Mouse (Mus musculus) forebrain, embryonic 13.5 days (tissue): ENCODE measurements around the gene Dlg1. TPM values are rescaled to one million over a fixed set of nuclear protein-coding genes. Genes with fewer than 3 reads are reported as not detected.

Experiments
- ATAC-seq: fragments of 200-750 bp; cut with Nextera tagmentation; 2 replicates; pipeline ENCODE4 v1.8.0; 2017
- H3K27ac ChIP-seq: fragments of 300-500 bp; sonication (generic); 2 replicates; pipeline ENCODE4 v1.5.1; 2015; ENCODE audit warnings: inconsistent platforms, mild to moderate bottlenecking, moderate library complexity
- H3K27me3 ChIP-seq: fragments of 300-500 bp; sonication (generic); 2 replicates; pipeline ENCODE4 v1.6.1; 2015; ENCODE audit warnings: mild to moderate bottlenecking, inconsistent platforms
- H3K36me3 ChIP-seq: fragments of 300-500 bp; sonication (generic); 2 replicates; pipeline ENCODE4 v1.6.1; 2015; ENCODE audit warnings: mild to moderate bottlenecking, inconsistent platforms; ENCODE audit not compliant: poor library complexity, severe bottlenecking
- H3K4me1 ChIP-seq: fragments of 300-500 bp; sonication (generic); 2 replicates; pipeline ENCODE4 v1.6.1; 2015; ENCODE audit warnings: inconsistent platforms
- H3K4me2 ChIP-seq: fragments of 300-500 bp; sonication (generic); 2 replicates; pipeline ENCODE4 v1.6.1; 2015; ENCODE audit warnings: inconsistent platforms, mild to moderate bottlenecking, moderate library complexity
- H3K4me3 ChIP-seq: fragments of 300-500 bp; sonication (generic); 2 replicates; pipeline ENCODE4 v1.5.1; 2015; ENCODE audit warnings: mild to moderate bottlenecking, inconsistent platforms
- H3K9ac ChIP-seq: fragments of 300-500 bp; sonication (generic); 2 replicates; pipeline ENCODE4 v1.6.1; 2015; ENCODE audit warnings: mild to moderate bottlenecking, inconsistent platforms
- H3K9me3 ChIP-seq: fragments of 300-500 bp; sonication (generic); replicated peaks from 2 replicates; pipeline ENCODE4 v1.6.1; 2016; ENCODE audit warnings: inconsistent platforms
- WGBS: fragments of 180-500 bp; shearing (Covaris S2); methylation state at CpG from one replicate; pipeline ENCODE4 v1.1.7; 2015; 5-methylcytosine and 5-hydroxymethylcytosine counted together
- polyA plus RNA-seq: library from polyadenylated mRNA; unstranded; fragments of >200 nt; fragmentation: Nextera tagmentation; extraction: Ambion mirVana; gene quantifications from 2 replicates; pipeline ENCODE4 v1.2.1, GENCODE M21; 2015

Gene Dlg1
- polyA plus RNA-seq, 1 experiment from 2014 or later = 17.9 TPM

DNA sequence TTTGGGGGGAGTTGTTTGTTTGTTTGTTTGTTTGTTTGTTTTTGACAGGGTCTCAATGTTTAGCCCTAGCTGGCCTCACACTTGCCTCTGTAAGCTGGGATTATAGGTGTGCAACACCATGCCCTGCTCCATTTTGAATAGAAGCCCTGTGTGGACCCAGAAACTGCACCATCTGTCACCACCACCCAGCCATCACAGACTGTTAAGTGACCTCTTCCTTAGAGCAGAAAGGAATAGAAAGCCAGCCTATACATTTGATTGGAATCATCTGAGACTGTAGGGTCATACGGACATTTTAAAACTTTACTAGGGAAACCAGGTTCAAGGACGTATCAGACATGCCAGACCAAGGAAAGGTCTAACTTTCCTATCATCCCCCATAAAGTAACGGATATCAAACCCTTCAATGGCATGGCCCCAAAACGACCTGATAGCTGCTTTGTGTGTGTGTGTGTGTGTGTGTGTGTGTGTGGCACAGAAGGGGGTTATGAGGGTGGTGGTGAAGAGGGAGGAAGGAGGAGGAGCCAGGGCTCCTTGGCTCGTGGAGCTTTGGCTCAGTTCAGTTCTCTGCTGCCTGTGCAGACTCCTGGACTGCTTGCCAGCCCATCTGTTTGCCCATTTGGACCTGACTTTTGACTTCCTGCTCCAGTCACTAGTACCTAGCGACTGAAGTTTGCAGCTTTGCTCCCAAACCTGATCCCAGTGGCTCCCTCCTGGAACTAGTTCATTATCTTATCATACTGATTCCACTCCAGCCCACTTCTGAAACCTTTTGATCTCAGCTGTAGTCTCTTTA is 4.5 kb upstream of the Dlg1 start:
- no peaks in the 10 kb centered on the region for H3K9me3 ChIP-seq
- ATAC-seq = no peak
- 66% methylated on average over 6 of the region's 6 CpGs for WGBS
- H3K27ac ChIP-seq = no peak overlapping the region
- no peaks in the 10 kb centered on the region for H3K27me3 ChIP-seq
- H3K4me3 ChIP-seq = no peak overlapping the region
- no peaks in the 10 kb centered on the region for H3K36me3 ChIP-seq
- H3K4me1 ChIP-seq = peaks cover 14% of the 10 kb centered on the region; the same call in 1 of the 2 replicates
- no peak overlapping the region for H3K4me2 ChIP-seq
- no peak overlapping the region for H3K9ac ChIP-seq

DNA sequence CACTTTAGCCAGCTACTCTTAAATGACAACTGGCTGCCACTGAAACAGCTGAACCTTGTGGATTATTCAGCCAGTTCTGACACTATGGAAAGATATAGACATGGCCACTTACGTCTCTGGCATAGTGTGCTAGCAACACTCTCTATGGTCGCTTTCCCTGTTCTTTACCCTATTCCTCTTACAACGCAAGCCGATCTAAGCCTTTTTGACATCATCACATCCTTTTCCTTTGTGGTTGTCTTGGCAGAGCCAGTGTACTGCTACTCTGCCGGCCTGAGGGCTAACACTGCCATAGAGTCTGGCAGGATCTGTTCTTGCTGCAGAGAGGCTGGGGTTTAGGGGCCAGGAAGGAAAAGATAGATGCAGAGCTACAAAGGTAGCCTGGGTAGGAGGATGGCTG is 3.8 kb upstream of the Dlg1 start:
- no peak overlapping the region for H3K27ac ChIP-seq
- no peaks in the 10 kb centered on the region for H3K27me3 ChIP-seq
- peaks cover 9% of the 10 kb centered on the region; the same call in 1 of the 2 replicates for H3K4me1 ChIP-seq
- H3K4me2 ChIP-seq = no peak overlapping the region
- WGBS = 76% methylated on average over 5 of the region's 5 CpGs
- H3K36me3 ChIP-seq = no peaks in the 10 kb centered on the region
- no peaks in the 10 kb centered on the region for H3K9me3 ChIP-seq
- H3K4me3 ChIP-seq = no peak overlapping the region
- H3K9ac ChIP-seq = no peak overlapping the region
- no peak for ATAC-seq

DNA sequence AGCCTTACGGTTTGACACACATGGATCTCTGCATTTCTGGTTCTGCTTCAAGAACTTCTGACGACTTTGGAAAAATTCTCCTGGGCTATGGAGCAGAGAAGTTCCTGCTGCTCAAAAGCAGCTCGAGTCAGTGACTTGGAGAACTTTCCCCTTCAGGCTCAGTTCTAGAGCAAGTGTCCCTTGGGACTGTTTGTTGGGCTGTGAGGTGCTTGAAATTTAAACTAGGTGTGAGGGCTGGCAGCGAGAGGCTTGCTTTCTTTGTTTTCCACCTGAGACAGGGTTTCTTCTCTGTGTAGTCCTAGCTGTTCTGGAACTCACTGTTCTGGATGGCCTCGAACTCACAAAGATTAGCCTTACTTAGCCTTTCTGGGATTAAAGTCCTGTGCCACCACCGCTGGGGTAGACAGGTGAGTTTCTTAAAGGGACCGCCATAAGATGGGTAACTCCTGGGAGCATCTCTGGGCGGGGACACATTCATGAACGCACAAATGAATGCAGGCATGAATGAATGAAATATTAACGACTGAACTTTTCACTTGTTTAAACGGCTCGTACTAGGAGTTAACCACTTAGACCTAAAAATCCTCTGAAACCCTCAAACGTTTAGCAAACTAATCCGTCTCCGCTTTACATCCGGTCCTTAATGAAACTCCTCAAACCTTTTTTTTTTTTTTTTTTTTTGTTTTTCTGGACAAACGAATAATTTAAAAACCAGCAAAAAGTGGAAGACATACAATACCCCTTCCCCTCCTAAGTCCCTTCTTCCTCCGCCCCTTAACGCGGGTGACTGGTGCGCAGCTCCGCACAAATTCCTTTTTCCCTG is 476 bp upstream of the Dlg1 start:
- Histone ChIP-seq H3K9me3 (no peaks in the 10 kb centered on the region), H3K4me3 (peak overlapping the region; percentile 88), H3K36me3 (peaks cover 8% of the 10 kb centered on the region), H3K27me3 (no peaks in the 10 kb centered on the region), H3K4me1 (peaks cover 37% of the 10 kb centered on the region), H3K4me2 (peak overlapping the region; percentile 76), H3K9ac (peak overlapping the region; percentile 86), H3K27ac (peak overlapping the region; percentile 92; the same call in 1 of the 2 replicates)
- WGBS = 12% methylated on average over 22 of the region's 22 CpGs
- no peak; the same call in 1 of the 2 replicates for ATAC-seq

- WGBS = 0% methylated on average over 33 of the region's 36 CpGs
- ATAC-seq = peak; percentile 81
- peak overlapping the region; percentile 88 for H3K4me3 ChIP-seq
- H3K9me3 ChIP-seq = no peaks in the 10 kb centered on the region
- H3K9ac ChIP-seq = peak overlapping the region; percentile 86
- H3K27ac ChIP-seq = peak overlapping the region; percentile 92
- H3K27me3 ChIP-seq = no peaks in the 10 kb centered on the region
- H3K36me3 ChIP-seq = peaks cover 8% of the 10 kb centered on the region
- H3K4me1 ChIP-seq = peaks cover 43% of the 10 kb centered on the region
- peak overlapping the region; percentile 76 for H3K4me2 ChIP-seq
Measured at GRCm38 (mm10) chr16:31664287-31664597, 999 bp downstream of the Dlg1 start.

GRCm38 (mm10) chr16:31672202-31672601 is 9.0 kb downstream of the Dlg1 start:
- Histone ChIP-seq H3K4me2 (no peak overlapping the region), H3K4me1 (peaks cover 12% of the 10 kb centered on the region), H3K9ac (no peak overlapping the region), H3K36me3 (peaks cover 17% of the 10 kb centered on the region; the same call in 1 of the 2 replicates), H3K27me3 (no peaks in the 10 kb centered on the region), H3K4me3 (no peak overlapping the region), H3K9me3 (no peaks in the 10 kb centered on the region), H3K27ac (no peak overlapping the region)
- no peak for ATAC-seq
- 93% methylated on average over 1 of the region's 1 CpGs for WGBS

GRCm38 (mm10) chr16:31677463-31677862 is 14.2 kb downstream of the Dlg1 start:
- Histone ChIP-seq H3K9me3 (no peaks in the 10 kb centered on the region), H3K4me3 (no peak overlapping the region), H3K36me3 (0 out of 2 replicates have a peak, but pooled peaks cover 6% of the 10 kb centered on the region), H3K4me1 (no peaks in the 10 kb centered on the region), H3K27ac (no peak overlapping the region), H3K9ac (no peak overlapping the region), H3K4me2 (no peak overlapping the region), H3K27me3 (no peaks in the 10 kb centered on the region)
- ATAC-seq = no peak
- WGBS = 93% methylated on average over 4 of the region's 4 CpGs

- Histone ChIP-seq H3K9ac (no peak overlapping the region), H3K27ac (no peak overlapping the region), H3K27me3 (no peaks in the 10 kb centered on the region), H3K36me3 (peaks cover 15% of the 10 kb centered on the region; the same call in 1 of the 2 replicates), H3K4me2 (no peak overlapping the region), H3K4me1 (0 out of 2 replicates have a peak, but pooled peaks cover 3% of the 10 kb centered on the region), H3K4me3 (no peak overlapping the region), H3K9me3 (no peaks in the 10 kb centered on the region)
- no peak for ATAC-seq
- WGBS = 96% methylated on average over 6 of the region's 6 CpGs
Measured at GRCm38 (mm10) chr16:31682291-31682690, 19.0 kb downstream of the Dlg1 start.

GRCm38 (mm10) chr16:31683670-31684430 is 20.6 kb downstream of the Dlg1 start:
- Histone ChIP-seq H3K27me3 (no peaks in the 10 kb centered on the region), H3K4me2 (no peak overlapping the region), H3K4me3 (no peak overlapping the region), H3K27ac (no peak overlapping the region), H3K36me3 (peaks cover 15% of the 10 kb centered on the region; the same call in 1 of the 2 replicates), H3K9me3 (no peaks in the 10 kb centered on the region), H3K4me1 (0 out of 2 replicates have a peak, but pooled peaks cover 3% of the 10 kb centered on the region), H3K9ac (no peak overlapping the region)
- no peak for ATAC-seq
- WGBS = 87% methylated on average over 9 of the region's 9 CpGs

DNA sequence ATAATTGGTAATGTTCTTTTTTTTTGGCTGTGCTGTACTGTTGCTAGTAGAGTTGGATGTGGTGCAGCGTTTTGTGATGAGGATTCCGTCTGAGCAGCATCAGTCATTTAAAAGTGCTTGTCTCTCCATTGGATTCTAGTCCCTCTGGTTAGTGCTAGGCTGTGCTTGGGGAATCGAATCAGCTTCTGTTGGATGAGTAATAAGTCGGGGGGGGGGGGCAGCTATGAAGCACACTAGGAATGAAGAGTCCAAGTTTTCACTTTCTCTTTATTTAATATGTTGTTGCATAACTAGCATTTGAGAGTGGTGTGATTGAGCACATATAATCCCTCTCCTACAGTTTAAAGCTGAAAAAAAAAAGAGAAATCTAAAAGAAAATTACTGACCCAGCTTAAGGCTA is 21.5 kb downstream of the Dlg1 start:
- Histone ChIP-seq H3K9ac (no peak overlapping the region), H3K27me3 (no peaks in the 10 kb centered on the region), H3K4me2 (no peak overlapping the region), H3K36me3 (peaks cover 15% of the 10 kb centered on the region; the same call in 1 of the 2 replicates), H3K4me1 (0 out of 2 replicates have a peak, but pooled peaks cover 3% of the 10 kb centered on the region), H3K27ac (no peak overlapping the region), H3K9me3 (no peaks in the 10 kb centered on the region), H3K4me3 (no peak overlapping the region)
- ATAC-seq = no peak
- 85% methylated on average over 4 of the region's 4 CpGs for whole genome bisulfite sequencing

DNA sequence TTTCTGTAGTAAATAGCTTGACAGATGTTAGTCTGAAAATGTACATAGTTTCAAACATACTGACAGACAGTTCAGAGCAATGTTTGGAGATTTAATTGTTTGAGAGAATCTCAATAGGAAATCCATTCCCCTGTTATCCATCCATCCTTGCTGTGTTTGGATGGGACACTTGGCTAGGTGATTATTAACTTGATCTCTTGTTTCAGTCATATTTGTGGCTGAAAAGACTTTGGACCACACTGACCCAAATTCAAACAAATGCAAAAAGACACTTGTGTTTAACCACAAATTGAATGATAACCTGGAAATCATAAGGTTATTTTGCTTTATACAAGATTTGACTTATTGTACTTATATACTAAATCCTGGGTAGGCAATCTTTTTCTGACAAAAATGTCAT is 24.5 kb downstream of the Dlg1 start:
- Histone ChIP-seq H3K9me3 (no peaks in the 10 kb centered on the region), H3K9ac (no peak overlapping the region), H3K4me1 (0 out of 2 replicates have a peak, but pooled peaks cover 3% of the 10 kb centered on the region), H3K4me3 (no peak overlapping the region), H3K36me3 (peaks cover 13% of the 10 kb centered on the region; the same call in 1 of the 2 replicates), H3K27me3 (no peaks in the 10 kb centered on the region), H3K27ac (no peak overlapping the region), H3K4me2 (no peak overlapping the region)
- ATAC-seq = no peak

GRCm38 (mm10) chr16:31695286-31696020 is 32.2 kb downstream of the Dlg1 start:
- Histone ChIP-seq H3K4me1 (peaks cover 24% of the 10 kb centered on the region), H3K4me3 (no peak overlapping the region), H3K4me2 (peak overlapping the region; percentile 20), H3K27ac (no peak overlapping the region), H3K9ac (0 out of 2 replicates have a peak overlapping the region, but pooled peaks have one; percentile 30), H3K27me3 (no peaks in the 10 kb centered on the region), H3K36me3 (no peaks in the 10 kb centered on the region), H3K9me3 (no peaks in the 10 kb centered on the region)
- 47% methylated on average over 11 of the region's 11 CpGs for WGBS
- no peak for ATAC-seq
